Mouse (Mus musculus): ENCODE results near the gene Ildr2.

DNA sequence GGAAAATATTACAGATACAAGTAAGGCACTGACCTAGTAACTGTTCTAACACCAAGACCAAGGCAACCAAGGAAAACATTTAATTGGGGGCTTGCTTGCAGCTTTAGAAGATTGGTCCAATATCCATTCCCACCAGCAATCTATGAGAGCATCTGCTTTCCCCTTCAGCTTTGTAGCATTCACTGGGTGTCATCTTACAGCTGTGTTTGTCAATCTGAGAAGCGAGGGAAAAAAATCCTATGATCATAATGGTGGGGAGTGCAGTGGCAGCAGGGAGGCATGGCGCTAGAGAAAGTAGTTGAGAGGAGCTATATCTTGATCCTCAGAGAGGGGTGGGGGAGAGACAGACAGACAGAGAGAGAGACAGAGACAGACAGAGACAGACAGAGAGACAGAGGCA is 88.1 kb downstream of the Ildr2 start:
- TF ChIP-seq CTCF (IDR thresholded peaks at IDR 0.05; ENCODE audit: low read depth, low read length) (no peak), GATA1 (IDR thresholded peaks at IDR 0.05; ENCODE audit: borderline replicate concordance, low read length) (no peak), POLR2AphosphoS5 (IDR thresholded peaks at IDR 0.05; ENCODE audit: insufficient replicate concordance, low read depth, low read length) (no peak), TAL1 (conservative IDR thresholded peaks at IDR 0.05; ENCODE audit: low read depth, low read length) (no peak), GATA2 (IDR thresholded peaks at IDR 0.05; ENCODE audit: borderline replicate concordance, low read depth, low read length) (no peak)
